Mouse (Mus musculus): ENCODE results near the gene Ndufa4l2. TPM values are rescaled to one million over a fixed set of nuclear protein-coding genes. Genes with fewer than 3 reads are reported as not detected.
A peak's percentile ranks its signal among the peaks of the same experiment; 100 is the strongest.

The Ndufa4l2 gene
- total and polyA plus RNA-seq, 2 experiments, result 0.09 to 4.4 TPM

DNA sequence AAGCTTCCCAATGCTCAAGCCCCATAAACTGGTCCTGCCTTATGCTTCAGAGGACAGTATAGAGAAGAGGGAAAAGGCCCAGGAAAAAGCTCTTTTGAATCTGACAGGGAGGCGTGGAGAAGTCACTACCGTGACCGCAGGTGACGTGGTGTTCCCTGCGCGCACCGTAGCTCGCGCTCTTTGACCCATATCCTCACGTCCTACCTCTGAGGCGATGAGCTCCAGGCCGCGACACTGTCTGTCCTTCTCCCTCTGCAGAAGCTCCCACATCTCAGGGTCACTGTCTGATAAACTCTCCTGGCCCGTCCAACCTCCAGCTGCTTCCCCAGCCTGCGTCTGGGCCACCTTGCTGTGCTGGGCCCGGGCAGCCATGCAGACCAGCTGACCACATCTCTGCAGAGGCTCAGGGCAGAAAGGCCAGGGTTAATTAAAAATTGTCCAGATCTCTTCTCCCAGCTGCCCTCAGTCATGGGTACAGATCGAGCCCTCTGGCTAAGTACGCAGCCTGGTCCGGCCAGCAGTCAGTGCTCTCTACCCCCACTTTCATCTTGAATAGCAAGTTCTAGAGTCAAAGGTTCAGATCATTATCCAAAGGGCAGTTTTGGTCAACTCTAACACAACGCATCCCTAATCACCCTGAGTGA is 6.1 kb downstream of the Ndufa4l2 start:
- Histone ChIP-seq H3K4me1 (ENCODE audit: control insufficient read depth, insufficient read depth, low read length) (peaks cover 19% of the 10 kb centered on the region), H3K9ac (ENCODE audit: low read depth, low read length) (peak overlapping the region; percentile 52), H3K27me3 (ENCODE audit: control insufficient read depth, insufficient read depth, low read length) (no peaks in the 10 kb centered on the region; the same call in 1 of the 2 replicates), H3K79me2 (ENCODE audit: control insufficient read depth, insufficient read depth, low read length) (peaks cover 6% of the 10 kb centered on the region; the same call in 1 of the 2 replicates), H3K4me3 (ENCODE audit: insufficient read depth, low read depth, low read length) (peak overlapping the region; percentile 57), H3K36me3 (ENCODE audit: control insufficient read depth, insufficient read depth, low read length) (peaks cover 11% of the 10 kb centered on the region; the same call in 1 of the 2 replicates), H3K27ac (replicated peaks; ENCODE audit: insufficient read depth, low read depth, low read length) (peak overlapping the region; percentile 78)
- TF ChIP-seq POLR2A (IDR thresholded peaks at IDR 0.05; ENCODE audit: extremely low read depth, insufficient read depth, low read length), result no peak
- TF ChIP-seq CTCF (IDR thresholded peaks at IDR 0.05; ENCODE audit: low read depth, low read length), result no peak
- WGBS, result 32% methylated on average over 20 of the region's 20 CpGs
- DNase-seq (ENCODE audit: extremely low read depth, low read depth, low spot score), result peak; percentile 97

DNA sequence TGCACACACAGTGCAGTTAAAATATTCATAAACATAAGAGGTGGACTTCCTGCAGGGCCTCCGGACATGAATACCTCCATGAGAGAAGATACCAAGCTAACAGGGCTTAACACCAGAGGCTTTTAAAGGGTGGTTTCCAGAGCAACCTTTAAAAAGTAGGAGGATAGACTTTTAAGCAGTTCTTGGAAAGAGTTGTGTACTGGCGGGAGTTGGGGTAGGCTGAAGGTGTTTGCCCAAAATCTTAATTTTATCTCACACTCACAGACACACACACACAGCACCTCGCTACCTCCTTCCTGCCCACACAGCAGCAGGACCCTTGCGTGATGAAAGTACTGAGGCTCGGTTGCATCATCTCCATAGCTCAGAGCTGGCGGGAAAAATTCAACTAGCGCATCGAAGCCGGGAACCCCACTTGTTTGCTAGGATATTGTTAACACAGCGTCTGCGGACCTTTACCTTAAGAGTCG is 6.9 kb downstream of the Ndufa4l2 start:
- H3K27me3 ChIP-seq (ENCODE audit: control insufficient read depth, insufficient read depth, low read length), result no peaks in the 10 kb centered on the region; the same call in 1 of the 2 replicates
- no peak for TF ChIP-seq POLR2A (IDR thresholded peaks at IDR 0.05; ENCODE audit: extremely low read depth, insufficient read depth, low read length)
- TF ChIP-seq CTCF (IDR thresholded peaks at IDR 0.05; ENCODE audit: low read depth, low read length), result no peak
- H3K9ac ChIP-seq (ENCODE audit: low read depth, low read length), result peak overlapping the region; percentile 72
- peaks cover 11% of the 10 kb centered on the region; the same call in 1 of the 2 replicates for H3K36me3 ChIP-seq (ENCODE audit: control insufficient read depth, insufficient read depth, low read length)
- peaks cover 16% of the 10 kb centered on the region for H3K4me1 ChIP-seq (ENCODE audit: control insufficient read depth, insufficient read depth, low read length)
- WGBS, result 3% methylated on average over 12 of the region's 12 CpGs
- peaks cover 6% of the 10 kb centered on the region; the same call in 1 of the 2 replicates for H3K79me2 ChIP-seq (ENCODE audit: control insufficient read depth, insufficient read depth, low read length)
- DNase-seq (ENCODE audit: extremely low read depth, low read depth, low spot score), result peak; percentile 57
- peak overlapping the region; percentile 78 for H3K27ac ChIP-seq (replicated peaks; ENCODE audit: insufficient read depth, low read depth, low read length)
- peak overlapping the region; percentile 57 for H3K4me3 ChIP-seq (ENCODE audit: insufficient read depth, low read depth, low read length)

DNA sequence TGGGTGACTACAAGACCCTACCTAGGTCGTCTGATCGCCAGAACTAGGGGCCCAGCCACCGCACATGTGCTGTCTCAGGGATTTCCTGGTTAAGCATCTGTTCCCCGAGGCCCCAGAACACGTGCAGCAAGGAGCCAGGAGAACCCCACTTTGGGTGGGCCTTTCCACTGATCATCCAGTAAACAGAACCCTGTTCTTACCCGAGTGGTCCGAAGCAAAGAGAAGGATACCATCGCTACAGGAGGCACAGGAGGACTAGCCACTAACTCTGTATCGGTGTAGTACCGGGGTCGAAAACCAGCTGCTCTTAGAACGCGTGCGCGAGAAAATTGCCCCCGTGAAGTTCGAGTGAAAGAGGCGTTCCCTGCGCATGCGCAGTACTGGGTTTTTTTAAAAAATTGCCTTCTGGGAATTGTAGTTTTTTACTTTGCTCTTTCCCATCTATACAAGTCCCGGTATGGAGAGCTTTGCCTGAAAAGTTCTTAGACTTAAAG is 7.4 kb downstream of the Ndufa4l2 start, which contains the start of gene Shmt2:
Gene Shmt2 (minus strand): TSS at position 357 of the 494 bp plus-strand sequence.
- Histone ChIP-seq H3K9ac (ENCODE audit: low read depth, low read length) (peak within 1 kb of the TSS; percentile 72), H3K4me3 (ENCODE audit: insufficient read depth, low read depth, low read length) (peak within 1 kb of the TSS; percentile 57), H3K36me3 (ENCODE audit: control insufficient read depth, insufficient read depth, low read length) (peaks cover 11% of the 10 kb centered on the region; the same call in 1 of the 2 replicates), H3K4me1 (ENCODE audit: control insufficient read depth, insufficient read depth, low read length) (peaks cover 14% of the 10 kb centered on the region), H3K27ac (replicated peaks; ENCODE audit: insufficient read depth, low read depth, low read length) (peak within 1 kb of the TSS; percentile 78), H3K79me2 (ENCODE audit: control insufficient read depth, insufficient read depth, low read length) (peaks cover 6% of the 10 kb centered on the region; the same call in 1 of the 2 replicates), H3K27me3 (ENCODE audit: control insufficient read depth, insufficient read depth, low read length) (peaks cover 3% of the 10 kb centered on the region; the same call in 1 of the 2 replicates)
- under 1% methylated on average over 21 of the region's 21 CpGs for WGBS
- TF ChIP-seq CTCF (IDR thresholded peaks at IDR 0.05; ENCODE audit: low read depth, low read length) (no peak), POLR2A (IDR thresholded peaks at IDR 0.05; ENCODE audit: extremely low read depth, insufficient read depth, low read length) (peak; percentile 44; the same call in 1 of the 2 replicates)
- peak; percentile 79 for DNase-seq (ENCODE audit: extremely low read depth, low read depth, low spot score)

GRCm38 (mm10) chr10:127524646-127525255 is 10.0 kb downstream of the Ndufa4l2 start:
- peaks cover 21% of the 10 kb centered on the region for H3K27me3 ChIP-seq (ENCODE audit: control insufficient read depth, insufficient read depth, low read length)
- no peaks in the 10 kb centered on the region for H3K36me3 ChIP-seq (ENCODE audit: control insufficient read depth, insufficient read depth, low read length)
- H3K27ac ChIP-seq (replicated peaks; ENCODE audit: insufficient read depth, low read depth, low read length), result no peak overlapping the region
- H3K79me2 ChIP-seq (ENCODE audit: control insufficient read depth, insufficient read depth, low read length), result peaks cover 6% of the 10 kb centered on the region; the same call in 1 of the 2 replicates
- peaks cover 7% of the 10 kb centered on the region for H3K4me1 ChIP-seq (ENCODE audit: control insufficient read depth, insufficient read depth, low read length)
- H3K4me3 ChIP-seq (ENCODE audit: insufficient read depth, low read depth, low read length), result no peak overlapping the region
- no peak for DNase-seq (ENCODE audit: extremely low read depth, low read depth, low spot score)
- H3K9ac ChIP-seq (ENCODE audit: low read depth, low read length), result no peak overlapping the region
- TF ChIP-seq POLR2A (IDR thresholded peaks at IDR 0.05; ENCODE audit: extremely low read depth, insufficient read depth, low read length) (no peak), CTCF (IDR thresholded peaks at IDR 0.05; ENCODE audit: low read depth, low read length) (no peak)
- WGBS, result 26% methylated on average over 23 of the region's 23 CpGs

GRCm38 (mm10) chr10:127526048-127526447 is 11.3 kb downstream of the Ndufa4l2 start:
- no peaks in the 10 kb centered on the region for H3K36me3 ChIP-seq (ENCODE audit: control insufficient read depth, insufficient read depth, low read length)
- no peaks in the 10 kb centered on the region for H3K4me1 ChIP-seq (ENCODE audit: control insufficient read depth, insufficient read depth, low read length)
- no peaks in the 10 kb centered on the region for H3K79me2 ChIP-seq (ENCODE audit: control insufficient read depth, insufficient read depth, low read length)
- no peak overlapping the region for H3K4me3 ChIP-seq (ENCODE audit: insufficient read depth, low read depth, low read length)
- no peak overlapping the region for H3K27ac ChIP-seq (replicated peaks; ENCODE audit: insufficient read depth, low read depth, low read length)
- no peak for DNase-seq (ENCODE audit: extremely low read depth, low read depth, low spot score)
- no peak overlapping the region for H3K9ac ChIP-seq (ENCODE audit: low read depth, low read length)
- H3K27me3 ChIP-seq (ENCODE audit: control insufficient read depth, insufficient read depth, low read length), result peaks cover 26% of the 10 kb centered on the region
- TF ChIP-seq CTCF (IDR thresholded peaks at IDR 0.05; ENCODE audit: low read depth, low read length) (no peak), POLR2A (IDR thresholded peaks at IDR 0.05; ENCODE audit: extremely low read depth, insufficient read depth, low read length) (no peak)
- 4% methylated on average over 26 of the region's 26 CpGs for WGBS

Data from liver, adult 2 months (tissue).